Mouse (Mus musculus): ENCODE data around the gene Dqx1. TPM values are rescaled to one million over a fixed set of nuclear protein-coding genes. Genes with fewer than 3 reads are reported as not detected.

The Dqx1 gene
- polyA plus RNA-seq, 1 experiment from 2014 or later, result 24.8 TPM

DNA sequence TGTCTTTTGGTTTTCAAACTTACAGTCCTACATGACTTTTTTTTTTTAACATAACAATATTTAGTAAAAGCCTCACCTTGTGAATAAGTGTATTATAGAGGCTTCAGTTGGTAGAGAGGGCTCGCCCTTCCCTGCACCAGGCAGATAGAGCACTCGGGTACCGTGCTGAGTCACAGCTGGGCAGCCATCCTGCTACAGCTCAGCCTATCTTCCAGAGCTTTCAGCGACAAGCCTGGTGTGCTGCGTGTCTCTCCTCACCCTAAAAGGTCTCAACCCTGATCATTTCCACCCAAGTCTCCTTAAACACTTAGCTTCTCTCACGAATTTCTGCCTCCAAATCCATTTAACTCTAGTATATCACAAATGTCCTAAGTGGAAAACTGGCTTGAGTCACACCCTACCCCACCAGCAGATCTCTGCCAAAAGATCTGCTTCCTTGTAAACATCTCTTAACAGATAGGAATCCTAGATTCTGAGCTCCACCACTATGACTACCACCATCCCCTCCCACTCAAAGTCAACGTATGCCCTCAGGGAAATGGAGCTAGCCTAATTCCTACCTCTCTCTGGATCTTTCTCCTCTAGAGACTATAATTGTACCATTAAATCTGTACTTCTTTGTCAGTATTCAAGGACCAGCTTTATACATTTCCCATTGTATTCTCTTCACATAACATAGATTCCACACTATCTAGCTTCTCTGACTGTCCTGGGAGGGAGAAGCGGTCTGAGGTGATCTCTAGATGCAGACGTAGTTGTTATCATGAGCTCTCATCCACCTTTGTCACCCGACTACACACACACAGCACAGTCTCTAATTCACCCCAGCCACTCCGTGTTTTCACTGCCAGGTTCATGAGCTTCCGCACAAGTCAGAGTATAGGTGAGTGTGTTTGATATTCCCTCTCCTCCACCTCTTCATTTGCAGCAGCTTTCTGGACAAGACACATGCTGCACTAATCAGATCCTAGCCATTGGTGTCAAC is 42.9 kb upstream of the Dqx1 start:
- no peaks in the 10 kb centered on the region for H3K9me3 ChIP-seq (ENCODE audit: control insufficient read depth)
- H3K27me3 ChIP-seq (replicated peaks; ENCODE audit: control insufficient read depth, insufficient read depth, low read length), result 0 out of 2 replicates have a peak, but pooled peaks cover 8% of the 10 kb centered on the region
- no peaks in the 10 kb centered on the region for H3K4me1 ChIP-seq (replicated peaks; ENCODE audit: control insufficient read depth, insufficient read depth, low read length)
- H3K27ac ChIP-seq (ENCODE audit: low read depth, low read length), result no peak overlapping the region
- no peak for ATAC-seq
- H3K36me3 ChIP-seq (ENCODE audit: control insufficient read depth, insufficient read depth), result no peaks in the 10 kb centered on the region
- H3K9ac ChIP-seq (ENCODE audit: low read depth, low read length), result no peak overlapping the region
- H3K4me3 ChIP-seq (ENCODE audit: low read depth, low read length), result no peak overlapping the region
- 55% methylated on average over 12 of the region's 12 CpGs for WGBS
- TF ChIP-seq CTCF (IDR thresholded peaks at IDR 0.05; ENCODE audit: low read depth), result no peak
- no peak overlapping the region for H3K4me2 ChIP-seq (replicated peaks; ENCODE audit: low read depth)

- Histone ChIP-seq H3K9me3 (ENCODE audit: control insufficient read depth) (no peaks in the 10 kb centered on the region), H3K9ac (ENCODE audit: low read depth, low read length) (no peak overlapping the region), H3K36me3 (ENCODE audit: control insufficient read depth, insufficient read depth) (no peaks in the 10 kb centered on the region), H3K4me1 (replicated peaks; ENCODE audit: control insufficient read depth, insufficient read depth, low read length) (no peaks in the 10 kb centered on the region), H3K27me3 (replicated peaks; ENCODE audit: control insufficient read depth, insufficient read depth, low read length) (0 out of 2 replicates have a peak, but pooled peaks cover 4% of the 10 kb centered on the region), H3K4me3 (ENCODE audit: low read depth, low read length) (no peak overlapping the region), H3K4me2 (replicated peaks; ENCODE audit: low read depth) (no peak overlapping the region), H3K27ac (ENCODE audit: low read depth, low read length) (no peak overlapping the region)
- no peak for TF ChIP-seq CTCF (IDR thresholded peaks at IDR 0.05; ENCODE audit: low read depth)
- ATAC-seq, result no peak
- WGBS, result 79% methylated on average over 2 of the region's 2 CpGs
Observed at GRCm38 (mm10) chr6:83015749-83016148, 41.9 kb upstream of the Dqx1 start.

DNA sequence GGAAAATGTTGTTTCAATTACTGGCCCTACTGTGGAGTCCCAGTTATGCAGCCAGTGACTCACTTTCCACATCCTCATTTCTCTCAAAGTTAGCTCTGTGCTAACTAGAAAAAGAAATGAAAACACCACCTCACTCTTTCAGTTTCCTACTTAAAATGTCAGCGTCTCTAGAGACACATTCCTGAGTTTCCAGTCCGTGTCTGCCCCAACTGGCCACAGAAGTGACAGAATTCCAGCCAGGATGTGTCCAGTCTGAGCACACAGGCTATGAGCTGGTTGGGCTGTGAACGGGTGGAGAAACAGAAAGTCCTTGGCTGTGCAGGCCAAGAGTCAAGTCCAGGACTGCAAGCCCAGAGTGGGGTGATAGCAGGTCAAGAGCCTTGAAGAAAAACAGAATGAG is 40.5 kb upstream of the Dqx1 start:
- Histone ChIP-seq H3K4me2 (replicated peaks; ENCODE audit: low read depth) (no peak overlapping the region), H3K9me3 (ENCODE audit: control insufficient read depth) (no peaks in the 10 kb centered on the region), H3K4me1 (replicated peaks; ENCODE audit: control insufficient read depth, insufficient read depth, low read length) (no peaks in the 10 kb centered on the region), H3K36me3 (ENCODE audit: control insufficient read depth, insufficient read depth) (no peaks in the 10 kb centered on the region), H3K4me3 (ENCODE audit: low read depth, low read length) (no peak overlapping the region), H3K27me3 (replicated peaks; ENCODE audit: control insufficient read depth, insufficient read depth, low read length) (no peaks in the 10 kb centered on the region), H3K27ac (ENCODE audit: low read depth, low read length) (no peak overlapping the region), H3K9ac (ENCODE audit: low read depth, low read length) (no peak overlapping the region)
- no peak for TF ChIP-seq CTCF (IDR thresholded peaks at IDR 0.05; ENCODE audit: low read depth)
- WGBS, result 37% methylated on average over 3 of the region's 3 CpGs
- ATAC-seq, result no peak

- no peaks in the 10 kb centered on the region for H3K36me3 ChIP-seq (ENCODE audit: control insufficient read depth, insufficient read depth)
- TF ChIP-seq CTCF (IDR thresholded peaks at IDR 0.05; ENCODE audit: low read depth), result no peak
- ATAC-seq, result no peak
- H3K4me2 ChIP-seq (replicated peaks; ENCODE audit: low read depth), result no peak overlapping the region
- no peaks in the 10 kb centered on the region for H3K9me3 ChIP-seq (ENCODE audit: control insufficient read depth)
- no peaks in the 10 kb centered on the region for H3K27me3 ChIP-seq (replicated peaks; ENCODE audit: control insufficient read depth, insufficient read depth, low read length)
- no peak overlapping the region for H3K4me3 ChIP-seq (ENCODE audit: low read depth, low read length)
- WGBS, result 73% methylated on average over 3 of the region's 3 CpGs
- no peak overlapping the region for H3K27ac ChIP-seq (ENCODE audit: low read depth, low read length)
- H3K9ac ChIP-seq (ENCODE audit: low read depth, low read length), result no peak overlapping the region
- no peaks in the 10 kb centered on the region for H3K4me1 ChIP-seq (replicated peaks; ENCODE audit: control insufficient read depth, insufficient read depth, low read length)
Observed at GRCm38 (mm10) chr6:83019044-83019443, 38.6 kb upstream of the Dqx1 start.

GRCm38 (mm10) chr6:83020121-83020520 is 37.5 kb upstream of the Dqx1 start:
- Histone ChIP-seq H3K9me3 (ENCODE audit: control insufficient read depth) (no peaks in the 10 kb centered on the region), H3K9ac (ENCODE audit: low read depth, low read length) (no peak overlapping the region), H3K36me3 (ENCODE audit: control insufficient read depth, insufficient read depth) (no peaks in the 10 kb centered on the region), H3K4me2 (replicated peaks; ENCODE audit: low read depth) (no peak overlapping the region), H3K4me1 (replicated peaks; ENCODE audit: control insufficient read depth, insufficient read depth, low read length) (no peaks in the 10 kb centered on the region), H3K27ac (ENCODE audit: low read depth, low read length) (no peak overlapping the region), H3K4me3 (ENCODE audit: low read depth, low read length) (no peak overlapping the region), H3K27me3 (replicated peaks; ENCODE audit: control insufficient read depth, insufficient read depth, low read length) (no peaks in the 10 kb centered on the region)
- 89% methylated on average over 6 of the region's 6 CpGs for WGBS
- TF ChIP-seq CTCF (IDR thresholded peaks at IDR 0.05; ENCODE audit: low read depth), result no peak
- ATAC-seq, result no peak

GRCm38 (mm10) chr6:83020836-83021593 is 36.6 kb upstream of the Dqx1 start:
- Histone ChIP-seq H3K4me2 (replicated peaks; ENCODE audit: low read depth) (no peak overlapping the region), H3K27ac (ENCODE audit: low read depth, low read length) (no peak overlapping the region), H3K4me3 (ENCODE audit: low read depth, low read length) (no peak overlapping the region), H3K9ac (ENCODE audit: low read depth, low read length) (no peak overlapping the region), H3K9me3 (ENCODE audit: control insufficient read depth) (no peaks in the 10 kb centered on the region), H3K36me3 (ENCODE audit: control insufficient read depth, insufficient read depth) (no peaks in the 10 kb centered on the region), H3K27me3 (replicated peaks; ENCODE audit: control insufficient read depth, insufficient read depth, low read length) (no peaks in the 10 kb centered on the region), H3K4me1 (replicated peaks; ENCODE audit: control insufficient read depth, insufficient read depth, low read length) (no peaks in the 10 kb centered on the region)
- ATAC-seq, result no peak
- 74% methylated on average over 4 of the region's 4 CpGs for WGBS
- no peak for TF ChIP-seq CTCF (IDR thresholded peaks at IDR 0.05; ENCODE audit: low read depth)

Measured in intestine, postnatal 0 days (tissue).